Mouse (Mus musculus) kidney, embryonic 15.5 days (tissue): ENCODE results near the gene Aff3. TPM values are rescaled to one million over a fixed set of nuclear protein-coding genes. Genes with fewer than 3 reads are reported as not detected.

Source experiments
- ATAC-seq: fragments of 200-750 bp; cut with Nextera tagmentation; replicated peaks from 2 replicates; pipeline ENCODE4 v1.8.0; 2017; ENCODE audit warnings: moderate TSS enrichment; ENCODE audit not compliant: low FRiP score
- H3K27ac ChIP-seq: fragments of 300-500 bp; sonication (generic); 2 replicates; pipeline ENCODE4 v1.5.1; 2015; ENCODE audit warnings: mild to moderate bottlenecking, inconsistent platforms
- H3K27me3 ChIP-seq: fragments of 300-500 bp; sonication (generic); 2 replicates; pipeline ENCODE4 v1.6.1; 2015; ENCODE audit warnings: inconsistent platforms
- H3K36me3 ChIP-seq: fragments of 300-500 bp; sonication (generic); 2 replicates; pipeline ENCODE4 v1.6.1; 2015; ENCODE audit warnings: inconsistent platforms
- H3K4me1 ChIP-seq: fragments of 300-500 bp; sonication (generic); 2 replicates; pipeline ENCODE4 v1.6.1; 2015; ENCODE audit warnings: inconsistent platforms
- H3K4me2 ChIP-seq: fragments of 300-500 bp; sonication (generic); 2 replicates; pipeline ENCODE4 v1.6.1; 2015; ENCODE audit warnings: moderate library complexity, mild to moderate bottlenecking, inconsistent platforms
- H3K4me3 ChIP-seq: fragments of 300-500 bp; sonication (generic); replicated peaks from 2 replicates; pipeline ENCODE4 v1.5.1; 2015; ENCODE audit warnings: mild to moderate bottlenecking, inconsistent platforms
- H3K9ac ChIP-seq: fragments of 300-500 bp; sonication (generic); 2 replicates; pipeline ENCODE4 v1.6.1; 2015; ENCODE audit warnings: mild to moderate bottlenecking, inconsistent platforms
- H3K9me3 ChIP-seq: fragments of 300-500 bp; sonication (generic); replicated peaks from 2 replicates; pipeline ENCODE4 v1.6.1; 2016; ENCODE audit warnings: inconsistent platforms
- WGBS: fragments of 180-500 bp; shearing (Covaris S2); methylation state at CpG from one replicate; pipeline ENCODE4 v1.1.7; 2015; ENCODE audit warnings: mixed read lengths; 5-methylcytosine and 5-hydroxymethylcytosine counted together
- polyA plus RNA-seq: library from polyadenylated mRNA; unstranded; fragments of >200 nt; fragmentation: Nextera tagmentation; extraction: Ambion mirVana; gene quantifications from 2 replicates; pipeline ENCODE4 v1.2.1, GENCODE M21; 2015

The Aff3 gene
- polyA plus RNA-seq, 1 experiment from 2014 or later = 7.5 TPM

DNA sequence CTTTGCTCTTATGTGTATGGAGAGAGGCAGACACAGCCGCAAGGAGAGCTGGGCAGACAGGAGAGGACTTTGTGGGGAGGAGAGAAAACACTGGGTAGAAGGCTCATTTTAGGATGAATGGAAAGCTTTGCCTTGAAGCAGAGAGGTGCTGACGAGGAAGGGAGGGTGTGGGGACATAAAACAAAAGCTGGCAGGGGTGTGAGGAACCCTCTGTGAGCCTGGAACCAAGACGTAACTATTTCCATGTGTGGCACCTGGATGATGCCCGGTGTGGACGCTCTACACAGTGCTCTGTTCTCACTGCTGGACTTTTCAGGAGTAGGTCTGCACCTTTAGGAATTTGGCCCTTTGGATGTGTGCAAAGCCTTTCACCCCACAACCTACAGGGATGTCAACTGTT is 447.7 kb downstream of the Aff3 start:
- no peak for ATAC-seq
- Histone ChIP-seq H3K27ac (no peak overlapping the region), H3K4me2 (no peak overlapping the region), H3K36me3 (no peaks in the 10 kb centered on the region), H3K9me3 (no peaks in the 10 kb centered on the region), H3K9ac (no peak overlapping the region), H3K4me3 (no peak overlapping the region), H3K4me1 (peaks cover 15% of the 10 kb centered on the region), H3K27me3 (0 out of 2 replicates have a peak, but pooled peaks cover 2% of the 10 kb centered on the region)
- 68% methylated on average over 5 of the region's 5 CpGs for WGBS

DNA sequence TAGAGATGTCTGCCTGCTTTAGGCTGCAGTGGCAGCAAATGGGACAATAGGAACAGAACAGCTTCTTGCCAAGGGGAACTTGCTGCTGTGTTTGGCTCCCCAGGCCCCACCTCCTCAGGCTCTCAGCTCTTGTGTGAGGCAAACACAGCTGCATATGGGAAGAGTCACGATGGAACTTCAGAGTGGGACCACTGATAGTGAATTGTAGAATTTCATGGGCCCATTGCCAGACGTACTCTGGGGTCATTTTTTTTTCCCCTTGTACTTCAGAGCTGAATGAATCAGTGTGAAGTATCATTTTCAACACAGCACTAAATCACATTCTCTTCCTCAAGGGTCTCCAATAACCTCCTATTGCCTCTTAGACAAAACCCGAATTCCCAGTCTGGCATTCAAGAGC is 451.4 kb downstream of the Aff3 start:
- Histone ChIP-seq H3K27me3 (0 out of 2 replicates have a peak, but pooled peaks cover 2% of the 10 kb centered on the region), H3K4me2 (no peak overlapping the region), H3K4me3 (no peak overlapping the region), H3K27ac (no peak overlapping the region), H3K9me3 (no peaks in the 10 kb centered on the region), H3K4me1 (peaks cover 10% of the 10 kb centered on the region), H3K9ac (no peak overlapping the region), H3K36me3 (peaks cover 15% of the 10 kb centered on the region)
- ATAC-seq = no peak
- 24% methylated on average over 3 of the region's 3 CpGs for WGBS

DNA sequence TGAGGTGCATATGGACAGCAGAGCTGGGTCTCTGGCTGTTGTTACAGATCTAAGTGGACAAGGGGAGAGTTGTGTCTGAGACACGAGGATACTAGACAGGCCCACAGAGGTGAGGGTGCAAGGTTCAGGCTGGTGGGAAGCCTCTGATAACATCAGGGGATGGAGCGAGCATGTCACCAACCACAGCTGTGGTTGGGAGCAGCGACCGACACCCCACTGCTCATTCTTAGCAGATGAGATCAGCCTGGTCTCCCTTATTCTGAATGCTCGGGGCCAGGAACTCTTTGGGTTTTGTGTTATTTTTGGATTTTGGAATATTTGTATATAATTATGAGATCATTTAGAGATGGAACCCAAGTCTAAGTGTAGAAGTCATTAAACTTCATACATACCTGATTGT is 452.4 kb downstream of the Aff3 start:
- WGBS = 67% methylated on average over 5 of the region's 5 CpGs
- Histone ChIP-seq H3K4me3 (no peak overlapping the region), H3K36me3 (peaks cover 21% of the 10 kb centered on the region), H3K9ac (no peak overlapping the region), H3K9me3 (no peaks in the 10 kb centered on the region), H3K27ac (no peak overlapping the region), H3K4me2 (no peak overlapping the region), H3K27me3 (0 out of 2 replicates have a peak, but pooled peaks cover 2% of the 10 kb centered on the region), H3K4me1 (0 out of 2 replicates have a peak, but pooled peaks cover 3% of the 10 kb centered on the region)
- ATAC-seq = no peak

DNA sequence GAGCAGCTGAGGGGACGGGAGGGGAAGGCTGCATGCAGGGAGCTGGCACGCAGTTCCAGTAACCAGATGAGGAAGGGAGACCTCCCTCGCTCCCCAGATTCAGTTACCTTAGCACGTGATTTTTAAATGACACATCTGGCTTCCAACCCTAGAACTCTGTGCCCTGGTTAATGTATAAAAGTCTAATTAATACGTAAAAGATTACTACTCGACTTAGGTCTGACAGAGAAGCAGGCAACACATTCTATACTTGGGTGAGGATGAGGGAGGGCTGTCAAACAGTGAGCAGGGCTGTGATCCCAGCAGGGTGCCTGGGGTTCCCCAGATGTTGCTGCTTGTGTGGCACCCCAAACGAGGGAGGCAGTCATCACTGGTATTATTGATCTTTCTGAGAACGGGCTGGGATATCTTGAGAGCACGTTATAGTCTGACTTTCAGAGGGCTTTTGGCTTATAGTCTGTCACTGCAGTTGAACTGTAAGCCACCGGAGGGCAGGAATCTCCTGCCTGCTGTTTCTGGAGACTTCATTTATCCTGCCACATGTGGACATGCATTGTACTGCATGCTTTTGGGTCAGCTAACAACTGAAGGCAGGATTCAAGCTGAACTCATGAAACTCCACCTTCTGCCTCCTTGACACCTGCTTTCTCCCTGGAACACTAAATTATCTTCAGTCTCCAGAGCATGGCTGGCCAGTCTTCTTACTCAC is 462.1 kb downstream of the Aff3 start:
- WGBS = 63% methylated on average over 10 of the region's 10 CpGs
- ATAC-seq = peak; percentile 75
- H3K9me3 ChIP-seq = no peaks in the 10 kb centered on the region

DNA sequence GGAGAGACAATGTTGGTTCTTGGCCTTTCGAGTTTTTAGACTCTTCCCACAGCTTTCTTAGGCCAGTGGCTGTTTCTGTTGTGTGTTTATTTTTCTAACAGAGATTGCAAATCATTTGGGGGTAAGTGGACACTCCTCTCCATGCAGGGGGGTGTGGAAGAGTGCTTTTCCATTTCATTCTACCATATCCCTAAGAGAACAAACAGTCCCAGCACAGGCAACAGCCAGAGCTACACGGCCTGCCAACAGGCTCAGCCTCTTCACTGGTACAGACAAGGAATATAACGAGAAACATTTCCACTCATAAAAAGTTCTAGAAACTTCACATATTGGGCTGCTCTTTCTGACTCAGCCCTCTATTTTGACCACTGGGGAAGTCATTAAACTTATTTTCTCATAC is 463.0 kb downstream of the Aff3 start:
- no peak for ATAC-seq
- Histone ChIP-seq H3K4me3 (no peak overlapping the region), H3K4me2 (no peak overlapping the region), H3K27ac (no peak overlapping the region), H3K4me1 (peaks cover 22% of the 10 kb centered on the region), H3K36me3 (peaks cover 15% of the 10 kb centered on the region; the same call in 1 of the 2 replicates), H3K9me3 (no peaks in the 10 kb centered on the region), H3K9ac (no peak overlapping the region), H3K27me3 (no peaks in the 10 kb centered on the region)
- 77% methylated on average over 3 of the region's 3 CpGs for WGBS

More for the DNA sequence above, 462.1 kb downstream of the Aff3 start:
- Histone ChIP-seq H3K4me2 (no peak overlapping the region), H3K36me3 (peaks cover 15% of the 10 kb centered on the region; the same call in 1 of the 2 replicates), H3K4me3 (no peak overlapping the region), H3K27ac (peak overlapping the region; percentile 66), H3K9ac (no peak overlapping the region), H3K27me3 (no peaks in the 10 kb centered on the region), H3K4me1 (peaks cover 17% of the 10 kb centered on the region)

DNA sequence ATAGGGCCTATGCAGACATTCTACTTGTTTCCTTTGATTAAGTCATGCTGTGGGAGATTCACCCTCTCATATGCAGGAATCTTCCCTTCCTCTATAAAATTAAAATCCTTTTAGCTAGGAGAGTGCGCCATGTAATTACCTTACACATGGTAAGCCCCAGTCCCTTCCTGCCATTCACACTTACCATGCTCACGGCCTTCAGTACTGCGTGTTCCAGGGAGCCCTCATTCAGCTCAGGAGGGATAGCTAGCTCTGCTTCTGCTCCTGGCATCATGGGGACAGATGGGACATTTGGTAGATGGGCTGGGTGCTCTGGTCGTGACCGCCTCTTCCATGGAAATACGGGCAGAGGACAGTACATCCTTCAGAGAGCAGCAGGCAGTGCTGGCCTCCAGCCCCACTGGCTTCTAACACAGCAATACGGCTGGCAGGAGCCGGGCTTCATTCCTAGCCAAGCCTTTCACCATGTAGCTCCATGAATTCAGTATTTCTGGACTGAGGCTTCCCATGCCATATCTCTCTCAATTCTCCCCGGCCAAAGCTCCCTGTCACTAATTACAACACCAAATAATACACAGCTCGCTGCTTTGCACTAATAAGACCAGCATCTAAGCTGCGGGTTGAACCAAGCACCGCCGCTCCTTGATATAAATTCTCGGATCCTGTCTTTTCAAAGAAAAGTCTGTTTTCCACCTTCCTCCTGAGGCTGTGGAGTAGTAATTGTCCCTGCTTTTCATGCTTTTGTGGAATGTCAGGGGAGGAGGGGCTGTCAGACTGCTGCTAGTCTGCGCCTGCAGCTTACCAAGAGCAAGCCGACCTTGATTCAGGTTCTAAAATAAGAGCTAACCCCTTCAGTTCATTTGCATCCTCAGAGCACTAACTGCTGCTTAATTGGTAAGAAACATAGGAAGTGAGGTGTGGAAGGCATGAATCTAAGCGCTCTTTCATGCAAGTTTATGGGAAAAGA is 464.8 kb downstream of the Aff3 start:
- no peak overlapping the region for H3K4me2 ChIP-seq
- no peaks in the 10 kb centered on the region for H3K9me3 ChIP-seq
- no peak overlapping the region for H3K4me3 ChIP-seq
- no peaks in the 10 kb centered on the region for H3K27me3 ChIP-seq
- no peak for ATAC-seq
- 0 out of 2 replicates have a peak, but pooled peaks cover 9% of the 10 kb centered on the region for H3K36me3 ChIP-seq
- peaks cover 23% of the 10 kb centered on the region for H3K4me1 ChIP-seq
- H3K27ac ChIP-seq = 0 out of 2 replicates have a peak overlapping the region, but pooled peaks have one; percentile 15
- no peak overlapping the region for H3K9ac ChIP-seq
- WGBS = 59% methylated on average over 17 of the region's 17 CpGs

DNA sequence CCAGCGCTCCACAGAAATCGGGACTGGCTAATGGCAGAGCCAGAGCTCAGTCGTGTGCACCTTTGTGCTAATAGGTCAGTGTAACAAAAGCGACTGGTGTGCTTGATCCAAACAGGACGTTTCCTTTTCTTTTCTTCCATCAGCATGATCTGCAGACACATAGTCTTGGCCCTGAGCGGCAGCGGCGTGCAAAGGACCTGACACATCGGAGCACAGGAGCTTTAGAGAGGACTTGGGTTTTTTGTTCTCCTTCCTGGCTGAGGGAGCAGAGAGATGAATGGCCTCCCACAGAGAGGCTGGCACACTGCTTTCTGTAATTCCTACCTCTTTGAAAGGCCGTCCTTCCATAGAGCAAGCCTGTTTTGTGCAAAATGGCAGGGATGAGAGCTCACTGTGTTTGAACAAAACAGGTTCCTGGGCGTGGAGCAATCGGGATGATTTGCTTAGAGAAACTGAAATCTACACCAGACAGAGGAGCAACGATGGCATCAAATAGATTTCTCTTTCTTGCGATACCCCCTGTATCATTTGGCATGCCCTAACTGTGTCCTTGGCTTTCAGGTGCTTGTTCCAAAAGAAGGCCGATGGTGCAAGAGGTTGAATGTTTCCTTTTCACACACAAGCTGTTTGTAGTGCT is 466.2 kb downstream of the Aff3 start:
- no peaks in the 10 kb centered on the region for H3K27me3 ChIP-seq
- WGBS = 68% methylated on average over 15 of the region's 15 CpGs
- no peak for ATAC-seq
- H3K27ac ChIP-seq = no peak overlapping the region
- no peak overlapping the region for H3K4me2 ChIP-seq
- H3K9ac ChIP-seq = no peak overlapping the region
- 0 out of 2 replicates have a peak, but pooled peaks cover 5% of the 10 kb centered on the region for H3K36me3 ChIP-seq
- no peak overlapping the region for H3K4me3 ChIP-seq
- H3K4me1 ChIP-seq = peaks cover 23% of the 10 kb centered on the region
- H3K9me3 ChIP-seq = no peaks in the 10 kb centered on the region

DNA sequence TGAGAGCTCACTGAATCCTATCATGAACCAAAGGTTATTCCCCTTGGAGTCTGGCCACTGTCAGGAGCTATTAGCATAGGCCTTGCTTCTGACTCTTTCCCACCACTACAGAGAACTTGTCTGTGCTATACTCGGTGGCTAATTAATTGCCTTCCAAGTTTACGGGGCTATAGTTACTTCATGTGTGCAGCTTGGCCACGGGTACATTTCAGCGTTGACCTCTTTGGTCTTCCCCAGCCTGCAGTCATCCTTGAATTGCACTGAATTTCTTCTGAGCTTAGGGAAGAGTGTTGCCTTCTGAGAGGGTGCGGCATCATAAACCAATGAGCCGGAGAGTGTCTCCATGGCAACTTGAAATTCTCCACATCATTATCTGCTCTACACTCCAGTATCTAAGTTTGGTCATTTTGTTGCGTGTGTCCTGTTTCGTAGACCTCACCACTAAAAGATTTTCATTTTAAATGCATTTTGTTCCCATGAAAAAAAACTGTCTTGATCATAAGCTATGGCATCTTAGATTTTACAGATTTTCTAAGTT is 467.5 kb downstream of the Aff3 start:
- Histone ChIP-seq H3K9me3 (no peaks in the 10 kb centered on the region), H3K36me3 (peaks cover 3% of the 10 kb centered on the region; the same call in 1 of the 2 replicates), H3K9ac (no peak overlapping the region), H3K4me2 (no peak overlapping the region), H3K27ac (peak overlapping the region; percentile 41; the same call in 1 of the 2 replicates), H3K4me1 (peaks cover 18% of the 10 kb centered on the region), H3K27me3 (no peaks in the 10 kb centered on the region), H3K4me3 (no peak overlapping the region)
- ATAC-seq = peak; percentile 69
- 45% methylated on average over 8 of the region's 8 CpGs for WGBS

DNA sequence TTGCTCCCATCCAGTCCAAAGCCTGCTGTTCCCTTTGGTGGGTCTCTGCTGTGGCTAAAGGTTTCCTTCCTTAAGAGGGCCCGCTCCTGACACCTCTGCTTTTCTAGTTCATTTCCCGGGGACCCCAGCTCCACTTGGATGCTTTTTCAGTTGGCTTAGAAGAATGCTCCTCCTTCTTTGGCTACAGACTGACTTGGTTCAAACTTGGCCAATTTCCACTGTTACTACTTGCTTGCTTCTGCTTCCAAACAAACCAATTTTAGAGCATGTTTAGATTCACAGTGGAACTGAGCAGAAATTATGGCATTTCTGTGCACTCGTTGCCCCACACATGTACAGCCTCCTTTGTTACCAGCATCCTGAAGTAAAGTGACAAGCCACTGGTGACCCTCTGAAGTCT is 469.0 kb downstream of the Aff3 start:
- H3K27me3 ChIP-seq = no peaks in the 10 kb centered on the region
- H3K4me3 ChIP-seq = no peak overlapping the region
- ATAC-seq = no peak
- H3K4me2 ChIP-seq = no peak overlapping the region
- no peak overlapping the region for H3K27ac ChIP-seq
- WGBS = 93% methylated on average over 3 of the region's 3 CpGs
- H3K36me3 ChIP-seq = peaks cover 3% of the 10 kb centered on the region; the same call in 1 of the 2 replicates
- H3K4me1 ChIP-seq = peaks cover 15% of the 10 kb centered on the region
- no peak overlapping the region for H3K9ac ChIP-seq
- H3K9me3 ChIP-seq = no peaks in the 10 kb centered on the region

DNA sequence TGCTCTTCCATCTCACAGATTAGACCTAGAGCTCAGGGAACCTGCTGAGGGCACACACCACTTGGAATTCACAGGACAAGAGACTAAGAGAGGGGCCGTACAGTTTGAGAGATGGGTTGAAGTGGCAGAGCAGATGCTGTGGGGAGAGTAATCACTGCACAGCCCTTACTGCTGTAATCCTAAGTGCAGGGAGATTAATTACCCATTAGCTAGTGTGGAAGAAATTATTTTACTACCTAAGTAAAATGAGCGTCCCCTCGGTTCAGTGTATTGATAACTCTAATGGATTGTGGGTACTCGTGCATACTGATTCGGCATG is 478.6 kb downstream of the Aff3 start:
- no peak for ATAC-seq
- Histone ChIP-seq H3K4me2 (no peak overlapping the region), H3K9ac (no peak overlapping the region), H3K9me3 (no peaks in the 10 kb centered on the region), H3K27ac (no peak overlapping the region), H3K27me3 (no peaks in the 10 kb centered on the region), H3K4me3 (no peak overlapping the region), H3K36me3 (peaks cover 30% of the 10 kb centered on the region), H3K4me1 (0 out of 2 replicates have a peak, but pooled peaks cover 3% of the 10 kb centered on the region)
- WGBS = 81% methylated on average over 5 of the region's 5 CpGs

DNA sequence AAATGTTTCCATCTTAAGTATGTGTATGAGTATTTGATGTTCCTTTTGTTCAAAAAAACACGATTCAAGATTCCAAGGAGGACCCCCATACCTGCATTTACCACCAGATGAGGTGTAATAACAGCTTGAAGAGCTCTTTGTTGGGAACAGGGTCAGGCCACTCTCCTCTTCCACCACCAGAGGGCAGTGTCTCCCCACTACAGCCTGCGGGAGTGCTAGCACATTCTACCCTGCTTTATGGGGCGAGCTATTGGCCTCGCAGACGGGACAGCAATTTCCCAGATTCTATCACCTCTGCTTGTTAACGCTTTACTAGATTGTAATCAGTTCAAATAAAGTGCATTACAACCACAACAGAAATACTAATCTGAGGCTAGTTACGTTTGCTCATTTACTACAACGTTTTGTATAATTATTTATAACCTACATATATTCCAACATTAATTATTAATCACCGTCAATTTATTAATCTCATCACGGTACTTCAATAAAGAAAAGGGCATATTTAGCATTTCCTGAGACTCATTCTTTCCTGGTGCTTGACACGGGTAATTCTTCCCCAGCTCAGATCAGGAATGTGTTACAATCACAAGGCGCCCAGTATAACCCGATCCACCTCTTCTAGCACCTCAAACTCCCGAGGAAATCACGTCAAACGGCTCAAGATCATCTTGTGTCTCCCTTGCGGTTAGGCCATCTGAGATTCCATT is 479.1 kb downstream of the Aff3 start:
- WGBS = 35% methylated on average over 17 of the region's 17 CpGs
- Histone ChIP-seq H3K4me2 (no peak overlapping the region), H3K36me3 (peaks cover 36% of the 10 kb centered on the region), H3K9ac (no peak overlapping the region), H3K9me3 (no peaks in the 10 kb centered on the region), H3K27ac (no peak overlapping the region), H3K27me3 (no peaks in the 10 kb centered on the region), H3K4me1 (0 out of 2 replicates have a peak, but pooled peaks cover 3% of the 10 kb centered on the region), H3K4me3 (no peak overlapping the region)
- ATAC-seq = peak; percentile 74
